Mouse (Mus musculus) liver, postnatal 0 days (tissue): ENCODE data around the gene C1qtnf6. TPM values are rescaled to one million over a fixed set of nuclear protein-coding genes. Genes with fewer than 3 reads are reported as not detected.

Experiments
- ATAC-seq: fragments of 200-750 bp; cut with Nextera tagmentation; 2 replicates; pipeline ENCODE4 v1.8.0; 2017; ENCODE audit warnings: mild to moderate bottlenecking, moderate library complexity
- DNase-seq: peaks from one replicate; pipeline ENCODE4 v3.0.0-alpha.2; 2016
- H3K27ac ChIP-seq: fragments of 300-500 bp; sonication (generic); 2 replicates; pipeline ENCODE4 v1.5.1; 2014; ENCODE audit warnings: antibody characterized with exemption, moderate library complexity, mild to moderate bottlenecking, low read depth
- H3K27me3 ChIP-seq: fragments of 300-500 bp; sonication (generic); 2 replicates; pipeline ENCODE4 v1.6.1; 2014; ENCODE audit warnings: low read length, control low read depth, mixed read lengths; ENCODE audit not compliant: insufficient read depth
- H3K36me3 ChIP-seq: fragments of 300-500 bp; sonication (generic); replicated peaks from 2 replicates; pipeline ENCODE4 v1.6.1; 2014; ENCODE audit warnings: mild to moderate bottlenecking, control low read depth, low read length, moderate library complexity, mixed read lengths; ENCODE audit not compliant: insufficient read depth
- H3K4me1 ChIP-seq: fragments of 300-500 bp; sonication (generic); 2 replicates; pipeline ENCODE4 v1.6.1; 2014; ENCODE audit warnings: antibody characterized with exemption, mild to moderate bottlenecking, control low read depth; ENCODE audit not compliant: insufficient read depth
- H3K4me2 ChIP-seq: fragments of 300-500 bp; sonication (generic); 2 replicates; pipeline ENCODE4 v1.6.1; 2014; ENCODE audit warnings: low read depth, mild to moderate bottlenecking, low read length, moderate library complexity, mixed read lengths
- H3K4me3 ChIP-seq: fragments of 300-500 bp; sonication (generic); 2 replicates; pipeline ENCODE4 v1.5.1; 2014; ENCODE audit warnings: low read depth, low read length
- H3K9ac ChIP-seq: fragments of 300-500 bp; sonication (generic); replicated peaks from 2 replicates; pipeline ENCODE4 v1.6.1; 2014; ENCODE audit warnings: mild to moderate bottlenecking, moderate library complexity
- H3K9me3 ChIP-seq: fragments of 300-500 bp; sonication (generic); 2 replicates; pipeline ENCODE4 v1.6.1; 2016; ENCODE audit warnings: mild to moderate bottlenecking, control low read depth, low read length, mixed read lengths
- CTCF ChIP-seq: sonication (generic); IDR thresholded peaks from 2 replicates; pipeline ENCODE4 v1.5.1; 2016; ENCODE audit warnings: antibody characterized with exemption, low read depth
- EP300 ChIP-seq: IDR thresholded peaks from 2 replicates; pipeline ENCODE4 v1.6.1; 2016; ENCODE audit warnings: antibody characterized with exemption, low read depth, mild to moderate bottlenecking
- WGBS: fragments of 180-500 bp; shearing (Covaris S2); extraction: QIAGEN DNeasy Blood & Tissue Kit; methylation state at CpG from one replicate; pipeline ENCODE4 v1.1.7; 2014; ENCODE audit not compliant: insufficient replicate concordance; 5-methylcytosine and 5-hydroxymethylcytosine counted together
- polyA plus RNA-seq: library from polyadenylated mRNA; unstranded; fragments of >200 nt; fragmentation: Nextera tagmentation; extraction: Ambion mirVana; gene quantifications from 2 replicates; pipeline ENCODE4 v1.2.1, GENCODE M21; 2015

Gene C1qtnf6
- polyA plus RNA-seq, 1 experiment from 2014 or later, result 4.3 TPM

GRCm38 (mm10) chr15:78476878-78477277 lies 54.3 kb downstream of the C1qtnf6 start:
- 72% methylated on average over 1 of the region's 1 CpGs for WGBS
- Histone ChIP-seq H3K27me3 (no peaks in the 10 kb centered on the region), H3K4me2 (no peak overlapping the region), H3K36me3 (no peaks in the 10 kb centered on the region), H3K9ac (no peak overlapping the region), H3K9me3 (no peaks in the 10 kb centered on the region), H3K4me3 (no peak overlapping the region), H3K4me1 (peaks cover 10% of the 10 kb centered on the region), H3K27ac (no peak overlapping the region)
- TF ChIP-seq EP300 (no peak), CTCF (no peak)
- ATAC-seq (no peak), DNase-seq (no peak)

GRCm38 (mm10) chr15:78475604-78476031 lies 55.6 kb downstream of the C1qtnf6 start:
- TF ChIP-seq EP300, result no peak
- TF ChIP-seq CTCF, result no peak
- Histone ChIP-seq H3K9me3 (no peaks in the 10 kb centered on the region), H3K27me3 (no peaks in the 10 kb centered on the region), H3K27ac (no peak overlapping the region), H3K4me3 (no peak overlapping the region), H3K4me2 (no peak overlapping the region), H3K9ac (no peak overlapping the region), H3K36me3 (no peaks in the 10 kb centered on the region), H3K4me1 (peaks cover 4% of the 10 kb centered on the region)
- ATAC-seq (no peak), DNase-seq (no peak)
- WGBS, result 48% methylated on average over 3 of the region's 3 CpGs

- no peaks in the 10 kb centered on the region for H3K9me3 ChIP-seq
- no peak overlapping the region for H3K27ac ChIP-seq
- ATAC-seq (no peak), DNase-seq (no peak)
- no peaks in the 10 kb centered on the region for H3K36me3 ChIP-seq
- WGBS, result 72% methylated on average over 6 of the region's 6 CpGs
- H3K9ac ChIP-seq, result no peak overlapping the region
- H3K27me3 ChIP-seq, result no peaks in the 10 kb centered on the region
- no peak for TF ChIP-seq CTCF
- no peak for TF ChIP-seq EP300
- no peak overlapping the region for H3K4me3 ChIP-seq
- H3K4me1 ChIP-seq, result peaks cover 11% of the 10 kb centered on the region
- H3K4me2 ChIP-seq, result no peak overlapping the region
Observed at GRCm38 (mm10) chr15:78473442-78473841, 57.8 kb downstream of the C1qtnf6 start.

Other genes with a start within 250 kb of the C1qtnf6 start
- gene Csf2rb2, start 225.7 kb downstream of the C1qtnf6 start, polyA plus RNA-seq, result 2.2 and 2.6 TPM in 2 replicates
- 8.9 and 9.6 TPM in 2 replicates for gene Csf2rb, start 205.7 kb downstream of the C1qtnf6 start, polyA plus RNA-seq
- not detected in 2 replicates for gene Tex33, start 135.5 kb downstream of the C1qtnf6 start, polyA plus RNA-seq
- 361 and 363 TPM in 2 replicates for gene Tst, start 125.5 kb downstream of the C1qtnf6 start, polyA plus RNA-seq
- gene Mpst, start 125.0 kb downstream of the C1qtnf6 start, polyA plus RNA-seq, result 4.3 and 7.0 TPM in 2 replicates
- gene Kctd17, start 102.9 kb downstream of the C1qtnf6 start, polyA plus RNA-seq, result 6.0 and 6.1 TPM in 2 replicates
- gene Tmprss6, start 62.8 kb downstream of the C1qtnf6 start, polyA plus RNA-seq, result 73.4 and 80.3 TPM in 2 replicates
- gene Il2rb, start 36.1 kb downstream of the C1qtnf6 start, polyA plus RNA-seq, result 2.0 and 2.1 TPM in 2 replicates
- gene Sstr3, start 13.3 kb upstream of the C1qtnf6 start, polyA plus RNA-seq, result not detected in 2 replicates
- gene Rac2, start 41.4 kb upstream of the C1qtnf6 start, polyA plus RNA-seq, result 120 and 127 TPM in 2 replicates
- gene Cyth4, start 65.6 kb upstream of the C1qtnf6 start, polyA plus RNA-seq, result 11.5 and 13.3 TPM in 2 replicates
- gene Elfn2, start 187.4 kb upstream of the C1qtnf6 start, polyA plus RNA-seq, result not detected in 2 replicates
- 4.7 and 4.8 TPM in 2 replicates for gene Mfng, start 242.1 kb upstream of the C1qtnf6 start, polyA plus RNA-seq